Mouse (Mus musculus) stomach, postnatal 0 days (tissue): ENCODE results near the gene Zfp385a. TPM values are rescaled to one million over a fixed set of nuclear protein-coding genes. Genes with fewer than 3 reads are reported as not detected.

Experiments
- ATAC-seq: fragments of 200-750 bp; cut with Nextera tagmentation; 2 replicates; pipeline ENCODE4 v1.8.0; 2017; ENCODE audit not compliant: low FRiP score, low TSS enrichment
- DNase-seq: peaks from one replicate; pipeline ENCODE4 v3.0.0-alpha.2; 2016; ENCODE audit warnings: low spot score
- H3K27ac ChIP-seq: fragments of 300-500 bp; sonication (generic); replicated peaks from 2 replicates; pipeline ENCODE4 v1.5.1; 2014; ENCODE audit warnings: mild to moderate bottlenecking, control low read depth
- H3K27me3 ChIP-seq: fragments of 300-500 bp; sonication (generic); 2 replicates; pipeline ENCODE4 v1.6.1; 2014; ENCODE audit warnings: low read length; ENCODE audit not compliant: control insufficient read depth, insufficient read depth
- H3K36me3 ChIP-seq: fragments of 300-500 bp; sonication (generic); 2 replicates; pipeline ENCODE4 v1.6.1; 2014; ENCODE audit warnings: low read length, mixed read lengths; ENCODE audit not compliant: control insufficient read depth, insufficient read depth
- H3K4me1 ChIP-seq: fragments of 300-500 bp; sonication (generic); replicated peaks from 2 replicates; pipeline ENCODE4 v1.6.1; 2014; ENCODE audit warnings: antibody characterized with exemption; ENCODE audit not compliant: control insufficient read depth, insufficient read depth
- H3K4me2 ChIP-seq: fragments of 300-500 bp; sonication (generic); replicated peaks from 2 replicates; pipeline ENCODE4 v1.6.1; 2014; ENCODE audit warnings: low read depth, mild to moderate bottlenecking, control low read depth, moderate library complexity
- H3K4me3 ChIP-seq: fragments of 300-500 bp; sonication (generic); 2 replicates; pipeline ENCODE4 v1.5.1; 2014; ENCODE audit warnings: low read depth, low read length, control low read depth
- H3K9ac ChIP-seq: fragments of 300-500 bp; sonication (generic); 2 replicates; pipeline ENCODE4 v1.6.1; 2014; ENCODE audit warnings: mild to moderate bottlenecking, low read length, control low read depth, mixed read lengths
- H3K9me3 ChIP-seq: fragments of 300-500 bp; sonication (generic); 2 replicates; pipeline ENCODE4 v1.6.1; 2016; ENCODE audit warnings: low read length; ENCODE audit not compliant: control insufficient read depth
- CTCF ChIP-seq: IDR thresholded peaks from 2 replicates; pipeline ENCODE4 v1.5.1; 2016; ENCODE audit warnings: antibody characterized with exemption, low read depth, mild to moderate bottlenecking, moderate library complexity
- EP300 ChIP-seq: optimal IDR thresholded peaks from 2 replicates; pipeline ENCODE3; 2016; ENCODE audit warnings: antibody characterized with exemption
- WGBS: fragments of 180-500 bp; shearing (Covaris S2); extraction: QIAGEN DNeasy Blood & Tissue Kit; methylation state at CpG from one replicate; pipeline ENCODE4 v1.1.7; 2014; 5-methylcytosine and 5-hydroxymethylcytosine counted together
- polyA plus RNA-seq: library from polyadenylated mRNA; unstranded; fragments of >200 nt; fragmentation: Nextera tagmentation; extraction: Ambion mirVana; gene quantifications from 2 replicates; pipeline ENCODE4 v1.2.1, GENCODE M21; 2015

Gene Zfp385a
- polyA plus RNA-seq, 1 experiment from 2014 or later, result 6.0 TPM

- ATAC-seq, result no peak
- Histone ChIP-seq H3K9ac (no peak overlapping the region), H3K27me3 (no peaks in the 10 kb centered on the region), H3K27ac (no peak overlapping the region), H3K4me2 (no peak overlapping the region), H3K4me1 (peaks cover 3% of the 10 kb centered on the region; the same call in 1 of the 2 replicates), H3K4me3 (no peak overlapping the region), H3K36me3 (no peaks in the 10 kb centered on the region), H3K9me3 (no peaks in the 10 kb centered on the region)
- 68% methylated on average over 3 of the region's 3 CpGs for WGBS
- TF ChIP-seq EP300, result no peak
- no peak for TF ChIP-seq CTCF
- DNase-seq, result no peak
Measured at GRCm38 (mm10) chr15:103335040-103335439, 4.9 kb downstream of the Zfp385a start.

GRCm38 (mm10) chr15:103334194-103334593, 5.7 kb downstream of the Zfp385a start:
- no peak; the same call in 1 of the 2 replicates for ATAC-seq
- Histone ChIP-seq H3K9ac (0 out of 2 replicates have a peak overlapping the region, but pooled peaks have one; percentile 27), H3K4me2 (no peak overlapping the region), H3K27me3 (no peaks in the 10 kb centered on the region), H3K4me1 (peaks cover 3% of the 10 kb centered on the region; the same call in 1 of the 2 replicates), H3K4me3 (no peak overlapping the region), H3K27ac (no peak overlapping the region), H3K36me3 (no peaks in the 10 kb centered on the region), H3K9me3 (no peaks in the 10 kb centered on the region)
- no peak for DNase-seq
- WGBS, result 23% methylated on average over 2 of the region's 2 CpGs
- no peak for TF ChIP-seq CTCF
- no peak for TF ChIP-seq EP300

GRCm38 (mm10) chr15:103333738-103334137, 6.2 kb downstream of the Zfp385a start:
- H3K4me3 ChIP-seq, result no peak overlapping the region
- ATAC-seq (no peak), DNase-seq (no peak)
- no peak overlapping the region for H3K9ac ChIP-seq
- H3K27me3 ChIP-seq, result no peaks in the 10 kb centered on the region
- TF ChIP-seq CTCF (no peak), EP300 (no peak)
- H3K4me1 ChIP-seq, result peaks cover 3% of the 10 kb centered on the region; the same call in 1 of the 2 replicates
- H3K27ac ChIP-seq, result no peak overlapping the region
- no peaks in the 10 kb centered on the region for H3K9me3 ChIP-seq
- 65% methylated on average over 5 of the region's 5 CpGs for WGBS
- no peaks in the 10 kb centered on the region for H3K36me3 ChIP-seq
- no peak overlapping the region for H3K4me2 ChIP-seq

- WGBS, result 50% methylated on average over 5 of the region's 5 CpGs
- no peak for ATAC-seq
- no peak for TF ChIP-seq EP300
- no peak for TF ChIP-seq CTCF
- H3K27me3 ChIP-seq, result no peaks in the 10 kb centered on the region
- H3K9me3 ChIP-seq, result no peaks in the 10 kb centered on the region
- no peak overlapping the region for H3K4me3 ChIP-seq
- no peak overlapping the region; the same call in 1 of the 2 replicates for H3K27ac ChIP-seq
- H3K4me2 ChIP-seq, result no peak overlapping the region
- H3K36me3 ChIP-seq, result no peaks in the 10 kb centered on the region
- no peak overlapping the region for H3K9ac ChIP-seq
- no peak for DNase-seq
- peaks cover 3% of the 10 kb centered on the region; the same call in 1 of the 2 replicates for H3K4me1 ChIP-seq
Measured at GRCm38 (mm10) chr15:103333081-103333615, 6.7 kb downstream of the Zfp385a start.

GRCm38 (mm10) chr15:103323455-103324247, 16.2 kb downstream of the Zfp385a start:
- H3K27me3 ChIP-seq, result no peaks in the 10 kb centered on the region
- H3K36me3 ChIP-seq, result no peaks in the 10 kb centered on the region
- ATAC-seq, result peak; percentile 94
- WGBS, result 1% methylated on average over 23 of the region's 40 CpGs
- peak overlapping the region; percentile 83 for H3K9ac ChIP-seq
- TF ChIP-seq EP300 (no peak), CTCF (peak; percentile 96)
- H3K4me3 ChIP-seq, result peak overlapping the region; percentile 64
- peak overlapping the region; percentile 97 for H3K4me2 ChIP-seq
- peak; percentile 92 for DNase-seq
- H3K27ac ChIP-seq, result peak overlapping the region; percentile 73
- H3K4me1 ChIP-seq, result 0 out of 2 replicates have a peak, but pooled peaks cover 2% of the 10 kb centered on the region
- no peaks in the 10 kb centered on the region for H3K9me3 ChIP-seq

GRCm38 (mm10) chr15:103323070-103323454, 16.8 kb downstream of the Zfp385a start:
- WGBS, result 3% methylated on average over 15 of the region's 26 CpGs
- TF ChIP-seq EP300, result no peak
- TF ChIP-seq CTCF, result 0 out of 2 replicates have a peak, but pooled peaks have one; percentile 0
- Histone ChIP-seq H3K27ac (peak overlapping the region; percentile 73; the same call in 1 of the 2 replicates), H3K36me3 (no peaks in the 10 kb centered on the region), H3K9ac (peak overlapping the region; percentile 83), H3K4me1 (0 out of 2 replicates have a peak, but pooled peaks cover 2% of the 10 kb centered on the region), H3K4me3 (peak overlapping the region; percentile 64), H3K27me3 (no peaks in the 10 kb centered on the region), H3K4me2 (peak overlapping the region; percentile 97), H3K9me3 (no peaks in the 10 kb centered on the region)
- ATAC-seq (peak; percentile 53; the same call in 1 of the 2 replicates), DNase-seq (no peak)
